Mouse (Mus musculus) limb, embryonic 14.5 days (tissue): ENCODE results near the gene Dscam. TPM values are rescaled to one million over a fixed set of nuclear protein-coding genes. Genes with fewer than 3 reads are reported as not detected.

ENCODE experiments used
- ATAC-seq: fragments of 200-750 bp; cut with Nextera tagmentation; 2 replicates; pipeline ENCODE4 v1.8.0; 2017; ENCODE audit warnings: low read depth, moderate number of reproducible peaks, moderate TSS enrichment; ENCODE audit not compliant: low FRiP score
- DNase-seq: peaks from one replicate; pipeline ENCODE4 v3.0.0-alpha.2; 2015; ENCODE audit warnings: low spot score
- H3K27ac ChIP-seq: fragments of 300-500 bp; sonication (generic); replicated peaks from 2 replicates; pipeline ENCODE4 v1.5.1; 2014; ENCODE audit warnings: low read depth, mild to moderate bottlenecking, low read length, moderate library complexity, mixed read lengths
- H3K27me3 ChIP-seq: fragments of 300-500 bp; sonication (generic); 2 replicates; pipeline ENCODE4 v1.6.1; 2014; ENCODE audit warnings: low read length, mixed read lengths; ENCODE audit not compliant: control insufficient read depth, insufficient read depth
- H3K36me3 ChIP-seq: fragments of 300-500 bp; sonication (generic); 2 replicates; pipeline ENCODE4 v1.6.1; 2014; ENCODE audit warnings: mild to moderate bottlenecking, low read length, moderate library complexity, mixed read lengths; ENCODE audit not compliant: control insufficient read depth, insufficient read depth
- H3K4me1 ChIP-seq: fragments of 300-500 bp; sonication (generic); 2 replicates; pipeline ENCODE4 v1.6.1; 2014; ENCODE audit warnings: antibody characterized with exemption, low read length, mixed read lengths; ENCODE audit not compliant: control insufficient read depth, insufficient read depth
- H3K4me2 ChIP-seq: fragments of 300-500 bp; sonication (generic); replicated peaks from 2 replicates; pipeline ENCODE4 v1.6.1; 2014; ENCODE audit warnings: low read depth, mild to moderate bottlenecking, low read length, moderate library complexity; ENCODE audit not compliant: severe bottlenecking
- H3K4me3 ChIP-seq: fragments of 300-500 bp; sonication (generic); replicated peaks from 2 replicates; pipeline ENCODE4 v1.5.1; 2014; ENCODE audit warnings: low read length
- H3K9ac ChIP-seq: fragments of 300-500 bp; sonication (generic); 2 replicates; pipeline ENCODE4 v1.6.1; 2014; ENCODE audit warnings: mild to moderate bottlenecking, low read depth, low read length, moderate library complexity; ENCODE audit not compliant: severe bottlenecking
- H3K9me3 ChIP-seq: fragments of 300-500 bp; sonication (generic); 2 replicates; pipeline ENCODE4 v1.6.1; 2016; ENCODE audit warnings: low read length; ENCODE audit not compliant: control insufficient read depth
- POLR2A ChIP-seq: fragments of 200-500 bp; IDR thresholded peaks from 2 replicates; pipeline ENCODE4 v1.8.0; 2012; ENCODE audit warnings: inconsistent platforms, mild to moderate bottlenecking, moderate library complexity, borderline replicate concordance; ENCODE audit not compliant: insufficient read depth, insufficient read length; ENCODE audit errors: extremely low read depth
- WGBS: fragments of 180-500 bp; shearing (Covaris S2); extraction: QIAGEN DNeasy Blood & Tissue Kit; methylation state at CpG from one replicate; pipeline ENCODE4 v1.1.7; 2014; 5-methylcytosine and 5-hydroxymethylcytosine counted together
- polyA plus RNA-seq, 2 experiments: library from polyadenylated mRNA; depleted of rRNA in 1 of 2; stranded (reverse) in 1 of 2; unstranded in 1 of 2; fragments of >200 nt; fragmentation: Nextera tagmentation in 1 of 2; extraction: Ambion mirVana in 1 of 2; gene quantifications; 2 replicates each; pipeline versions ENCODE4 v1.2.1 to v1.2.3; 2012 to 2014

Gene Dscam
- polyA plus RNA-seq, 2 experiments, result 0.17 to 0.20 TPM

- no peak for DNase-seq
- Histone ChIP-seq H3K9me3 (no peaks in the 10 kb centered on the region), H3K27me3 (no peaks in the 10 kb centered on the region), H3K27ac (no peak overlapping the region), H3K4me3 (no peak overlapping the region), H3K9ac (no peak overlapping the region), H3K4me2 (no peak overlapping the region), H3K4me1 (no peaks in the 10 kb centered on the region), H3K36me3 (no peaks in the 10 kb centered on the region)
- ATAC-seq, result no peak
- 67% methylated on average over 5 of the region's 5 CpGs for WGBS
- no peak for TF ChIP-seq POLR2A
Measured at GRCm38 (mm10) chr16:96779021-96779420, 391.5 kb downstream of the Dscam start.

- no peak overlapping the region for H3K9ac ChIP-seq
- H3K4me1 ChIP-seq, result no peaks in the 10 kb centered on the region
- no peak for TF ChIP-seq POLR2A
- no peak overlapping the region for H3K4me3 ChIP-seq
- H3K27ac ChIP-seq, result no peak overlapping the region
- 92% methylated on average over 1 of the region's 1 CpGs for WGBS
- no peaks in the 10 kb centered on the region for H3K9me3 ChIP-seq
- ATAC-seq, result no peak
- no peaks in the 10 kb centered on the region for H3K36me3 ChIP-seq
- no peak overlapping the region for H3K4me2 ChIP-seq
- H3K27me3 ChIP-seq, result no peaks in the 10 kb centered on the region
- no peak for DNase-seq
Measured at GRCm38 (mm10) chr16:96774245-96774644, 396.3 kb downstream of the Dscam start.

- H3K9me3 ChIP-seq, result no peaks in the 10 kb centered on the region
- no peaks in the 10 kb centered on the region for H3K36me3 ChIP-seq
- H3K27me3 ChIP-seq, result no peaks in the 10 kb centered on the region
- H3K4me2 ChIP-seq, result no peak overlapping the region
- 66% methylated on average over 3 of the region's 3 CpGs for WGBS
- TF ChIP-seq POLR2A, result no peak
- H3K9ac ChIP-seq, result no peak overlapping the region
- ATAC-seq (no peak), DNase-seq (no peak)
- no peak overlapping the region for H3K4me3 ChIP-seq
- H3K4me1 ChIP-seq, result no peaks in the 10 kb centered on the region
- H3K27ac ChIP-seq, result no peak overlapping the region
Measured at GRCm38 (mm10) chr16:96767985-96768384, 402.6 kb downstream of the Dscam start.

- Histone ChIP-seq H3K27me3 (no peaks in the 10 kb centered on the region), H3K27ac (no peak overlapping the region), H3K9me3 (no peaks in the 10 kb centered on the region), H3K9ac (no peak overlapping the region), H3K36me3 (no peaks in the 10 kb centered on the region), H3K4me2 (no peak overlapping the region), H3K4me3 (no peak overlapping the region), H3K4me1 (no peaks in the 10 kb centered on the region)
- WGBS, result 50% methylated on average over 4 of the region's 4 CpGs
- ATAC-seq, result no peak
- TF ChIP-seq POLR2A, result no peak
- DNase-seq, result no peak
Measured at GRCm38 (mm10) chr16:96767508-96767907, 403.0 kb downstream of the Dscam start.

GRCm38 (mm10) chr16:96761225-96761624, 409.3 kb downstream of the Dscam start:
- Histone ChIP-seq H3K36me3 (no peaks in the 10 kb centered on the region), H3K4me1 (peaks cover 6% of the 10 kb centered on the region; the same call in 1 of the 2 replicates), H3K9me3 (no peaks in the 10 kb centered on the region), H3K4me2 (no peak overlapping the region), H3K27me3 (no peaks in the 10 kb centered on the region), H3K27ac (no peak overlapping the region), H3K4me3 (no peak overlapping the region), H3K9ac (no peak overlapping the region)
- 24% methylated on average over 12 of the region's 12 CpGs for WGBS
- ATAC-seq, result no peak
- DNase-seq, result no peak
- no peak for TF ChIP-seq POLR2A

GRCm38 (mm10) chr16:96759081-96759603, 411.4 kb downstream of the Dscam start:
- DNase-seq (no peak), ATAC-seq (no peak)
- WGBS, result 47% methylated on average over 5 of the region's 5 CpGs
- no peaks in the 10 kb centered on the region for H3K9me3 ChIP-seq
- H3K27ac ChIP-seq, result no peak overlapping the region
- no peaks in the 10 kb centered on the region for H3K36me3 ChIP-seq
- peaks cover 6% of the 10 kb centered on the region; the same call in 1 of the 2 replicates for H3K4me1 ChIP-seq
- no peak overlapping the region for H3K4me2 ChIP-seq
- H3K9ac ChIP-seq, result no peak overlapping the region
- H3K4me3 ChIP-seq, result no peak overlapping the region
- no peaks in the 10 kb centered on the region for H3K27me3 ChIP-seq
- TF ChIP-seq POLR2A, result no peak
